Mouse (Mus musculus) T-helper 17 cell (primary cell): ENCODE data around the gene Zfp593.

Experiments
- in situ Hi-C, 2 experiments: fragments of 300-600 bp; cut with MboI, MseI; formaldehyde crosslinking; loops; 1 replicate in 1 of 2; 2 replicates in 1 of 2; pipeline ENCODE4 v1.15.1; 2025; ENCODE audit warnings: high pct_unique_total_duplicates in 2 of 2

Gene Zfp593

DNA sequence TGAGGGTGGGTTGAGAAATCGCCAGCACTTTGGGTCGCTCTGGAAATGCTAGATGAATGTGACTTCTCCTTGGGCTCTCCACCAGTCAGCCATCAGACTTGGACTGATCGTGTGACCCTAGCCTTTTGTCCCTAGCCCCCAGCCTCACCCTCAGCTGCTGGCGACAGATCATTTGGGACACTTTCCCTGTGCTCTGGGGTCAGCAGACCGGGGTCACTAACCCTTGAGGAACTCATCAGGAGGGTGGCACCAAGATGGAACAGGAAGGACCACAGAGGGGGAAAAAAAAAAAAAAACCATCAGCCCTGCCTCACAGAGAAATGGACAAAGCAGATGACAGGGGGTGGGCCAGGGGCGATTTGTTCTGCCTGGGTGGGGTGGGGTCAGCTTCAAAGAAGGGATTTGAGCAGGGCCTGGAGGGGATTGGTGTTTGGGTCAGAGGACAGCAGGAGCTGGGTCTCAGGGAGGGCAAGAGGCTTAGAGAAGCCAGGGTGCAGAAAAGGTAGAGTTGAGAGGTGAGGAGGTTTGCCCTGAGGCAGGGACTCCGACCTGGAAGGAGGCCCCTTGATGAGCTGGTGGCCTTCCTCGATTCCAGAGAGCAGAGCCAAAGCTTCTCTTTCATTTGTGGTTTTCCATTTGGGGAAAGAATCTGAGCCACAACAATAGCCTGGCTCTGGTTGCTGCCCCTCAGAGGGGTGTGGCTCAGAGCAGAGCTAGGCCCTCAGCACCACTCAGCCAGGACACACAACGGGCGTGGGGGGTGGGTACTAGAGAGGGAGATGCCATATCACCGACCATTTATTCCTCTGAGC, 12.0 kb upstream of the Zfp593 start:
- in situ Hi-C loops = loop anchor here in 1 of 2 experiments (10.0 kb wide), 1 partner anchor 457 kb away; no protein-coding TSS in a partner anchor

DNA sequence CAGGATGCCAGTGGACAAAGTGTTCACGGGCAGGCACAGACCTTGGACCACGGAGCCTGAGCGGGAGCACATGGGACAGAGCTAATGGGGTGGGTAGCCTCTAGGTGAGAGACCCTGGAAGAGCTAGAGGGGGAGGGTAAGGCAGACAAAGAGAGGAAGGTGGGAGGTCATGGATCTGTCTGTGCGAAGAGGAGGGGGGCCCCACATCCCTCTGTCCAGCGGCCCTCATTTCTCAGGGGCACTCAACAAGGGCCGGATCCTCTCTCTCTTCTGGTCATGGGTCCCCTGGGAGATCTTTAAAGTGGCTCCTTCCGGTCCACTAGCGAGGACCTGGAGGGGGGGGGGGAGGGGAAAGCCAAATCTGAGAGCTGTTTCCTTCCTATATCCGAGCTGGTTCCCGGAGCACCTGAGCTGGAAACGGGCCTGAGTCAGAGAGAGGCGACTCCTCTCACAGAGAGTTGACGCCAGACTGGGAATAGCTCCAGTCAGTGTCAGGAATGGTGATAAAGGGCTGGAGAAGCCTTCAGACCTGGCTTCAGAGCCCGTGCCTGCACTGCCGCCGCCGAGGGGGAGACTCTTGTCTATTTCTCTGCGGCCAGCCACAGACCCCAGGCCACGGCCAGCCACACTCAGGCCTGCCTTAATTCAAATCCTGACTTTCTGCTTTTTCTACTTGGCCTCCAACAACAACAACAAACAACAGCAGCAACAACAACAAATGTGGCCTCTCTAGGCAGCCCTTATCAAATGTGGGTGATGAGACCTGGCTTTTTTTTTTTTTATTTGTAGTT, 11.2 kb upstream of the Zfp593 start:
- in situ Hi-C loops = loop anchor here in 1 of 2 experiments (10.0 kb wide), 1 partner anchor 458 kb away; no protein-coding TSS in a partner anchor

DNA sequence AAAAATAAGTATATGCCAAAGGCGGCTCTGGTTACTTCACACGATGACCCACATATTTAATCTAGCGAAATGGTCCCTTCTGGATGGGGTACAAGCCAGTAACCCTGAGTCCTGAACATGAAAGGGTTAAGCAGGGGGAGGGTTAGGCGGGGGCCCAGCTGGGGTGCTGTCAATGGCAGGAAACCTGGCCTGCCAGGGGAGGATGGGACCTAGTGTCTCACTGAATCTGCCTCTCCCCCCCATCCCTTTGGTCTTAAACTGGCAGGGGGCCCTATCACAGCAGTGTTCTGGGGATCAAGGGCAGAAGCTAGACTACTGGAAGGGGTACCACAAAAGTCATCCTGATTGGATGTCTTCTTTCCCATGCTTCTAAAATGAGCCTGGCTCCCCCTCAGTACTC, 10.5 kb upstream of the Zfp593 start:
- in situ Hi-C loops = loop anchor here in 1 of 2 experiments (10.0 kb wide), 1 partner anchor 459 kb away; no protein-coding TSS in a partner anchor

DNA sequence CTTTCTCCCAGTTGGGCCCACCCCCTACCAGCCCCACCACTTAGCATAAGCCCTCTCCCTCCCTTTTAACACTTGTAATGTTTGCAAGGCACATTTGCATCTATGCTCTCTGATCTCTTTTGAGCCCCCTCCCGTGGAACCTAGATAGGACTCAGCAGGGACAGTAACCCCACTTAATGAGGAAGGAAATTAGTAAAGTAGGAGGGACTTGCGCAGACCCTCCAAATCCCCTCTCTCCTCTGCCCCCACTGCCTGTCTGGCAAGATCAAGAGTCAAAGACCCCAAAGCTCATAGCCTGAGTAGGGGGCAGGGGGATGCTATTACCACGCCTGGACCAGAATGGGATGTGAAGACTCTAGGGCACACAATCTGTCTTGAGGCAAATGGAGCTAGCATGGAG, 9.4 kb upstream of the Zfp593 start:
- in situ Hi-C loops = loop anchor here in 1 of 2 experiments (10.0 kb wide), 1 partner anchor 460 kb away; no protein-coding TSS in a partner anchor

DNA sequence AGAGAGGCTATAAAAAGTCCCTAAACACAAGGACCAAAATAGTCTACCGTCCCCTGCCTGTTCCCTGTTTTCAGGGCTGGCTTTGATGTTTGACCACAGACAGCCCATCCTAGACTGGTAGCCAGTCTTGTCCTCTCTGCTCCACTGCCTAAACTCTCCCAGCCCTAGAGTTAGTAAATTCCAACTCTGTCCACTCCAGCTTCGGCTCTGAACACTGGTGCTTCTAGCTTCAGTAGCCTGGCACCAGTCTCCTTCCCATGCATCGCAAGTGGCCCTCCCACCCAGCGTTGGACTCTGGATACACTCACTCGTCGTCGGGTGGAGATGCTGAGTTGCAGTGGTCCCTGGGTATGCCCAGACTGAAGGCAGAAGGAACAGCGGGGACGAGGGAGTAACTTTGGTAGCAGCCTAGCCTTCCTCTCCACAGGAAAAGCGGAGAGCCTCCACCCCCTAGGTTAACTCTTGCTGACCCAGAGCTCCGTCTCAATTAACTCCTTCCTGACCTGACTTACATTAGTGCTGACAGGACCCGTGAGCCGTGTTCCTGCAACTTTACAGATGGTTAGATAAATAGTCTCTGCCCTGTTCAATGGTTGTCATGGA, 8.4 kb upstream of the Zfp593 start, which contains the start of gene Grrp1:
Gene Grrp1 (minus strand): TSS at position 385 of the 603 bp plus-strand sequence.
- in situ Hi-C loops = loop anchor here in 1 of 2 experiments (10.0 kb wide), 1 partner anchor 461 kb away; no protein-coding TSS in a partner anchor

DNA sequence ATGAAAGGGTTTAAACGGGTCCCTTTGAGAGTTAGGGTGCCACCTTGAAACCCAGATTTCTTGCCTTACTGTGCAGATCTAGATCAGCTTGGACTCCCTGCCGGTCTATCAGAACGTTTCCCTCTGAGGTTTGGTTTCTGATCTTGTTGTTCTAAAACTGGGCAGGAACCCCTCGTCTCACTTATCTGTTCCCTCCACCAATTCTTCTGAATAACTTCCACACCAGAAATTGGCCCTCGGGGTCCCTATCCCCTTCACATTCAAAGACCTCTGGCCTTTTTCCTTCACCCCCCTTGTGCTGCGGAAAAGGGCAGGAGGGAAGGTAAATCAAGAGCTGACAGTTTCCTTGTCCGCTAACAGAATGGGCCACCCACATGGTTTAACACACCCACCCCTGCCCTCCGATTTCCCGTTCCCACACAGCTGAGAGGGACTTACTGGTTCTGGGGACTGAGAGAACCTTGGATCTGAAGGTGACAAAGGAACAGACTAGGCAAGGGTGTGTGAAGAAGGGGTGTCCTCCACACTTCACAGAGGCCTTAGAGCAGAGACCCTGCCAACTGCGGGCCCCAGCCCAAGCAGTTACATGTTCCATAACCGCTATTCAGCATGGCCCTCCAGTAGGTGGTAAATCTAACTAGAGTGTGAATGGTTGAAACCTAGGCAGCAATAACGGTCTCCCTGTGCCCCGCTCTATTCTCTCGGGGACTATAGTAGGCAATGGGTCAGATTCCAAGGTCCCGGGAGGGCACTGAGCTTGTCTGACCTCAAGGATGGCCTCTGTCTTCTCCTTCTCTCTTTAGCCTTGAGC, 7.7 kb upstream of the Zfp593 start:
- in situ Hi-C loops = loop anchor here in 1 of 2 experiments (10.0 kb wide), 1 partner anchor 462 kb away; no protein-coding TSS in a partner anchor

DNA sequence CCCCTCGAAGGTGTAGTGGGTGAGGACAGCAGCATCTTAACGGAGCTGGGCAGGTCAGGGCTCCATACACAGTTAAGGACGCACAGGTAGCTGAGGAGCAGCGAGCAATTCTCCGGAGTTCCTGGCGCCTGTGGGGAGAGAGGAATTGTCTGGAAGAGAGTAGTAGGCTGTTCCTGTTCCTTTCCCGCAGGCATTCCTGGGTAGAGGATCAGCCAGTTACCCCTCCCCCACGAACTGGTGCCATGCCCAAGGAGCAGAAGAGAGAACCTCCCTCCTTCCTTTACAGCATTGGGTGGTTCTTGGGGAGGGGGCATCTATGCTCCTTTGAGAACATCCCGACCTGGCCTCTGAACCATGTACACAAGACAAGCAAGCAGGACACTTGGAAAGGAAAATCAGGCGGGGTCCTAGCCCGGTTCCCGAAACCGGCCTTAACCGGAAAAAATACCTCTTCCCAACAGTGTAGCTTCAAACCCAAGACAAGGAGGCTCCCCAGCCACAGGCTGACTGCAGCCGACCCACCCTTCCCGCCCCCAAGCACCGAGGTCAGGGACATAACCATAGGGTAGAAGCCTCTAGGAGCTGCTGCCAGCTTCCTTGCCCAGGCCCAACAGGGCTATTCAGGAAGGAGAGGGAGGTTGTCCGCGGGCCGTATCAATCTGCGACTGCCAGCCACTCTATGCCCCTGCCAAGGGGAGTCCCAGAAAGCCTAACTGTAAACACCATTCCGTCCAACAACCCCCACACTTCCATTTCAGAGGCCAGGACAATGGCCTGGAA, 6.9 kb upstream of the Zfp593 start:
- in situ Hi-C loops = loop anchor here in 1 of 2 experiments (10.0 kb wide), 1 partner anchor 462 kb away; no protein-coding TSS in a partner anchor

DNA sequence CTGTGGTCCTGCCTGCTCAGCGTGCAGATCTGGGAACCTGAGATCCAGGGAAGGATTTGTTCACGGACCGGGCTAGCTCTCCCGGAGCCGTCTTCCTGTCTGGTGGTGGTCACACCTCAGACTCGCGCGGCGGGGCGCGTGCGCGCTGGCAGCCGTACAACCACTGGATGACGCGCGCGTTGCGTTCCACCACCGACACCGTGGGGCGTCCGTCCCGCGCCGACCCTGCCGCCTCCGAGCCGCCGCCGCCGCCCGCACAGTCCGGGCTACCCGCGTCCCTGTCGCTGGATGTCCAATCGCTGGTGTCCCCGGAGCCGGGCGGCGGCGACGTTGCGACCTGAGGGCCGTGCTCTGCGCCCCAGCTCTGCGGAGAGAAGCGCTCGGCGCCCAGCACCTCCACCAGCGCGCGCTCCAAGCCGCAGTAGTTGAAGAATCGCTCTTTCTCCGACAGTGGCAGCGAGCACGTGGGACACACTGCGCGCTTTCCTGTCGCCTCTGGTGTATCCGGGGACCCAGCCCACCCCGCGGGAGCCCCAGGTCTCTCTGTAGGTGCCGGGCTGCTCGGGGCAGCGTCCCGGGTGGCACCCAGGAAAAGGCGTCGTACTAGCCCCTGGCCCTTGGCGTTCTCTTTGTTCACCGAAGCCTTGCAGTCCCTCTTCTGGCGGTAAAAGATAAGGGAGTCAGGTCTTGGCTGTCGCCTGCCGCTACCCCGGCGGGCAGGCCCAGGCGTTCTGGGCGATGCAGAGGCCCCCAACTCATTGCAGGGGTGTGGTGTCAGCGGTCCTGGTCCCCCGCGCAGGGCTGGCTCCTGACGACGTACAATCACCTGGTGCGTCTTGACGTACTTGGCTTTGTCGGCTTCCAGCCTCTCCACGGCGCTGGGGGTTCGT, 6.1 kb upstream of the Zfp593 start:
- in situ Hi-C loops = loop anchor here in 1 of 2 experiments (10.0 kb wide), 1 partner anchor 463 kb away; no protein-coding TSS in a partner anchor

DNA sequence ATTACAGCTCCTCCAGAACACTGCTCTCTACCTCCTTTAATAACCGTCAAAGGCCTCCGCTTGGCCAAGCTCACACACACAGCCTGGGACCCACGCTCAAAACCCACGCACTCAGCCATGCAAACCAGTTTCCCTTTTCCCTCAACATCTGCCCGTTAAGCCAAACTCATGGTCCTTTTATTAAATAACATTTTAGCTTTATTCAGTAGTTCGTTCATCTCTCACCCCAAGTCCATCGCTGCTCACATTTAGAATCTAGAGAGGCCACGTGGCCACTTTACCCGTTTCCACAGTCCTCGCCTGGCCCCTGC, 5.5 kb upstream of the Zfp593 start:
- in situ Hi-C loops = loop anchor here in 1 of 2 experiments (10.0 kb wide), 1 partner anchor 464 kb away; no protein-coding TSS in a partner anchor

DNA sequence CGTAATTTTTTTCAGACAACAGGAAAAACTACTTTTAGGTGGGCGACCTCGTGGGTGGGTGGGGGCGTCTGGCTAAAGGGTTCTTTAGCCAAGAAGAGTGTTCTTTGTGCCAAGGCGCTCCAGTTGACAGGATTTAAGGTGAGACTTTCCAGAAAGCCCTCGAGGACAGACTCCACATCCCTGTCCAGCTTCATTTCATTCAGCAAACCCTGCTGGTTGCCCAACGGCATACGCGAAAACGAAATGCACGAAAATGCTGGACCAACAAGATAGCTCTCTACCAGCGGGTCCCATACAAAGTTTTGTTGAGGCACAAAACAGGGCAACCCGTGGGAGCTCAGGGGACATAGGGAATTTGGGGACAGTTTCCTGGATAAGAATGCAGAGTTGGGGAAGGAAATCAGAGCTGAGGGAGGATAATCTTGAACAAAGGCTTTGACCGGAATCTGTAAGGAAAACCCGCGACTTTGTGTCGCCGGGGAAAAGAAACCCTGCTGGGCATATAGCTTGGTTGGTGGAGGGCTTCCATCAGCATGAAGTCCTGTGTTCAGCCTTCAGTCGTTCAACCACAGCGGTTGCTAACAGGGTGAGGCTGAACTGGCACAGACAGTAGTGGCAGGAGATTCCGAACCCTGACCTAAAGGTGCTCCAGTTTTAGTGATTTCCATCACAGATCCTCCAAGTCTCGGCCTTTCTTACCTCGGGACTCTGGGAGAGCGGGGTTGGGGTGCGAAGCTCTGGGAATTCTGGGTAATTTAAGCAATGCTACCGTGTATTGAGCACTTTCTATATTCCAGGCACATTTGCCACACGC, 4.9 kb upstream of the Zfp593 start:
- in situ Hi-C loops = loop anchor here in 1 of 2 experiments (10.0 kb wide), 1 partner anchor 464 kb away; no protein-coding TSS in a partner anchor

DNA sequence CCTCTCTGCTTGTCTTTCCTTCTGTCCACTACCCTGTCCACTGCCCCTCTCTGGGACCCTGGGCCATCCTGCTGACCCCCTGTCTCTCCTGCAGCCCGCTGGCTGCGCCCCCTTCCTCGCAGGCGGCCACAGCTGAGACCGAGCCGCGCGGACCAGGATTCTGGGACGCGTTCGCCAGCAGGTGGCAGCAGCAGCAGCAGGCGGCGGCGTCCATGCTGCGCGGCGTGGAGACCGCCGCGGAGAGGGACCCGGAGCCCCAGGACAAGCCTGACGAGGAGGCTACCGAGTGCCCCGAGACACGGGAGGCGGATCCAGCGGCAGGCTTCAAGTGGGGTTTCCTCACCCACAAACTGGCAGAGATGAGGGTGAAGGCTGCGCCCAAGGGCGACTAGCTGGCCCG, 4.3 kb upstream of the Zfp593 start:
- in situ Hi-C loops = loop anchor here in 1 of 2 experiments (5.0 to 10.0 kb wide), 2 partner anchors 43 to 465 kb away; no protein-coding TSS in a partner anchor

DNA sequence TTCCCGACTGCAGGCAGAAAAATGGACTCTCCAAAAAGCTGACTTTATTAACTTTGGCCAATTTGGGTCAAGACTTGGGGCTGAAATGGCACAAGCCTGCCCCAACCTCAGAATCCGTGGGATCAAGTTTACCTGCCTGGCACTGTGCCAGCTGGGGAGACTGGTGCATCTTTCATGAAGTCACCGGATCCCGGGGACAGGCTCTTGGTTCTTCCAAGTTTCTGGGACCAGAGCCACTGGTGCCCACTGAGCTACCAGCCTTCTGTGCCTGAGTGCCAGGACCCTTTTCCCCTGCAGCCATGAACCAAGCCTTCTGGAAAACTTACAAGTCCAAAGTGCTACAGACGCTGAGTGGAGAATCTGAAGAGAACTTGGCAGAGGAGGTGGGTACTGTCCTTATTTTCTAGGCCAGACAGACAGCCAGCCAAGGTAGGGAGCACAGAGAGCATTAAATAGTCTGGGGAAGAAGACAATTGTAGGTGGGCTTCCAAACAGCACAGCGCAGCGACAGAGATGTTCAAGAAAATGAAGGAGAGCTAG, 1.4 kb upstream of the Zfp593 start, which contains the start of gene Gm30191:
Gene Gm30191 (plus strand): TSS at position 217 of the 540 bp plus-strand sequence.
- in situ Hi-C loops = loop anchor here in 1 of 2 experiments (5.0 kb wide), 1 partner anchor 46 kb away; no protein-coding TSS in a partner anchor

DNA sequence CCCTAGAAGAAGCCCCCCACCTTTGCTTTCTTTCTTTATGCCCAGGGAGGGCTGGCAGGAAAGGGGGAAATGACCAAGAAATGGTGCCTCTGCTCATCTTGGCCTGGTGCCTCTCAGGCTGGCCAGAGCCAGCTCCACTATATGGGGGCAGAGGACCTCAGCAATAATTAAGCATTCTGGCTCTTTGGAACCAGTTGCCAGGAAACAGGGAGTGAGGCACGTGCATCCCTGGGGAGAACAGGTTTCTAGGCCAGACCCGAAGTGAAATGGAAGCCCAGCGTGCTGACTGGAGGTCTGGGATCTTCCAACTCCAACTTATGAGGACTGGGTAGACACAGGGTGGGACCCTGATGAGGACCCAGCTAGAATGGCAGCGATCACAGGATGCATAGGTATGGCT, 864 bp upstream of the Zfp593 start:
- in situ Hi-C loops = loop anchor here in 1 of 2 experiments (5.0 kb wide), 1 partner anchor 46 kb away; no protein-coding TSS in a partner anchor

DNA sequence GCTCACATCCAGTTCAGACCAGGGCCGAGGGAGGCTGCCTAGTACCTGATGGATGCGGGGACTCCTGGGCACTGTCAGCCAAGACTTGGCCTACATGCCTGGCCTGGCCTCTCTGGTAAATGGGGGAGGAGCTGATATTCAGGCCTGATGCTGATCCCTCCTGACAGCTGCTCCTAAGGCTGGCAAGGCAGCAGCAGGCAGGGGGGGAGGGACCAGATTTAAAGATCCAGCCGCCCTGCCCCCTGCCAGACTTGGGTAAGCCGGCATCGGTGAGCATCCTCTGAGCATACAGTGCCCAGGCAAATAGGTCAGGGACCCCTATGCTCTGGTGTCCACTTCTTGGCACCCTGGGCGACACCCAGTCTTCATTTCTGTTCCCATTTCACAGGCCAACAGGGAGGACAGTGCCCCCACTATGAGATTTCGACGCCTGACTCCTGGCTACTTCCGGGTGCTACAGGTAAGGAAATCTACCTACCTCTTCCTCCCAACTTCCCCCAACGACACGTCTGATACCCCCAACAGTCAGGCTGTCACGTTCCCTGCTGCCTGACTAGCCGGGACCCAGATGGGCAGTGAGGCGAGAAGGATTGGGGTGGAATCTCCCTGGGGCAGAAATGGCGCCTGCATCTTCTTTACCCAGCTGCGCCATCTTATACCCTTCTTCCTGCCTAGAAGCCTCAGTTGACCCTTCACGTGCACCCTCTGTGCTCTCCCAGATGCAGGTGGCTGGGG, 1.7 kb downstream of the Zfp593 start, which contains the start of gene E130218I03Rik:
Gene E130218I03Rik (plus strand): TSS at position 147 of the 735 bp plus-strand sequence.
- in situ Hi-C loops = no loop called here

DNA sequence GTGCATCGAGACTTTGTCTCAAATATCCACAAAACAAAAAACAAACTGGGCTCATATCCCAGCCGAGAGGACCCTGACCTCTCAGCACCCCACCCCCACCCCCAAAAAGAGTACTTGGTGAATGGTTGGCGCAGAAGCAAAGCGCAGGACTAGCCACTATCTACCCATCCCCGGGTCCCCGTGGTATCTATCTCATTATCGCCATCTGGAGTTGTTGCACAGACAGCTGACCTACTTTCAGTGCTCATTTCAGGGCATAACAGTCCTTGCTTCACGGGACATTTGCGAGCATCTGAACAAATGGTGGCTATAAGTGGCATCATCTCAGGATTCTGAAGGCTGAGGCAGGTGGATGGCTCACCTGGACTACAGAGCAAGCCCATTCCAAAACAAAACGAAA, 6.7 kb downstream of the Zfp593 start:
- in situ Hi-C loops = no loop called here

DNA sequence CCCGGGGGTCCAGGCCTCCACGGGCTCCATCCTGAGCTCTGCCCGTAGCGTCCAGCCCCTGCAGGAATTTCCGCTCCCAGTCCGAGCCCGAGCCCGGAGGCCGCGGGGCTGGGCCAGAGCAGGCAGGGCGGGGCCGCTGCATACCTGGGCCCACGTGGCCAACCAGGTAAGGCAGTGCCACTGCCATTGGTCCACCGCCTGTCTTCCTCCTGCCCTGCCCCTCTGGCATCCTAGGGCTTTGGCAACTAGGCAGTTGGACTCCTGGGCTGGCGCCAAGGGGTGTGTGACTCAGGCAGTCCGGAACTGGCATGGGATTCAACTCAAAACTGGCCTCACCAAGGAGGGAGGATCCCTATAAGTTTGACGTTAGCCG, 7.1 kb downstream of the Zfp593 start, which contains the start of gene Cnksr1:
Gene Cnksr1 (minus strand): TSS at position 121 of the 373 bp plus-strand sequence.
- in situ Hi-C loops = no loop called here
